Mouse (Mus musculus) liver, postnatal 0 days (tissue): ENCODE data around the gene Bmp7. TPM values are rescaled to one million over a fixed set of nuclear protein-coding genes. Genes with fewer than 3 reads are reported as not detected.

Experiments
- ATAC-seq: fragments of 200-750 bp; cut with Nextera tagmentation; 2 replicates; pipeline ENCODE4 v1.8.0; 2017; ENCODE audit warnings: mild to moderate bottlenecking, moderate library complexity
- DNase-seq: peaks from one replicate; pipeline ENCODE4 v3.0.0-alpha.2; 2016
- H3K27ac ChIP-seq: fragments of 300-500 bp; sonication (generic); 2 replicates; pipeline ENCODE4 v1.5.1; 2014; ENCODE audit warnings: antibody characterized with exemption, moderate library complexity, mild to moderate bottlenecking, low read depth
- H3K27me3 ChIP-seq: fragments of 300-500 bp; sonication (generic); 2 replicates; pipeline ENCODE4 v1.6.1; 2014; ENCODE audit warnings: low read length, control low read depth, mixed read lengths; ENCODE audit not compliant: insufficient read depth
- H3K36me3 ChIP-seq: fragments of 300-500 bp; sonication (generic); replicated peaks from 2 replicates; pipeline ENCODE4 v1.6.1; 2014; ENCODE audit warnings: mild to moderate bottlenecking, control low read depth, low read length, moderate library complexity, mixed read lengths; ENCODE audit not compliant: insufficient read depth
- H3K4me1 ChIP-seq: fragments of 300-500 bp; sonication (generic); 2 replicates; pipeline ENCODE4 v1.6.1; 2014; ENCODE audit warnings: antibody characterized with exemption, mild to moderate bottlenecking, control low read depth; ENCODE audit not compliant: insufficient read depth
- H3K4me2 ChIP-seq: fragments of 300-500 bp; sonication (generic); 2 replicates; pipeline ENCODE4 v1.6.1; 2014; ENCODE audit warnings: low read depth, mild to moderate bottlenecking, low read length, moderate library complexity, mixed read lengths
- H3K4me3 ChIP-seq: fragments of 300-500 bp; sonication (generic); 2 replicates; pipeline ENCODE4 v1.5.1; 2014; ENCODE audit warnings: low read depth, low read length
- H3K9ac ChIP-seq: fragments of 300-500 bp; sonication (generic); replicated peaks from 2 replicates; pipeline ENCODE4 v1.6.1; 2014; ENCODE audit warnings: mild to moderate bottlenecking, moderate library complexity
- H3K9me3 ChIP-seq: fragments of 300-500 bp; sonication (generic); 2 replicates; pipeline ENCODE4 v1.6.1; 2016; ENCODE audit warnings: mild to moderate bottlenecking, control low read depth, low read length, mixed read lengths
- CTCF ChIP-seq: sonication (generic); IDR thresholded peaks from 2 replicates; pipeline ENCODE4 v1.5.1; 2016; ENCODE audit warnings: antibody characterized with exemption, low read depth
- EP300 ChIP-seq: IDR thresholded peaks from 2 replicates; pipeline ENCODE4 v1.6.1; 2016; ENCODE audit warnings: antibody characterized with exemption, low read depth, mild to moderate bottlenecking
- WGBS: fragments of 180-500 bp; shearing (Covaris S2); extraction: QIAGEN DNeasy Blood & Tissue Kit; methylation state at CpG from one replicate; pipeline ENCODE4 v1.1.7; 2014; ENCODE audit not compliant: insufficient replicate concordance; 5-methylcytosine and 5-hydroxymethylcytosine counted together
- polyA plus RNA-seq: library from polyadenylated mRNA; unstranded; fragments of >200 nt; fragmentation: Nextera tagmentation; extraction: Ambion mirVana; gene quantifications from 2 replicates; pipeline ENCODE4 v1.2.1, GENCODE M21; 2015

The Bmp7 gene
- polyA plus RNA-seq, 1 experiment from 2014 or later: 0.32 TPM

- no peaks in the 10 kb centered on the region for H3K36me3 ChIP-seq
- TF ChIP-seq EP300 (no peak), CTCF (no peak)
- DNase-seq (no peak), ATAC-seq (no peak)
- H3K4me3 ChIP-seq: no peak overlapping the region
- H3K9me3 ChIP-seq: no peaks in the 10 kb centered on the region
- WGBS: 11% methylated on average over 34 of the region's 34 CpGs
- H3K4me2 ChIP-seq: peak overlapping the region; percentile 19; the same call in 1 of the 2 replicates
- H3K4me1 ChIP-seq: peaks cover 13% of the 10 kb centered on the region; the same call in 1 of the 2 replicates
- H3K27ac ChIP-seq: no peak overlapping the region
- no peak overlapping the region for H3K9ac ChIP-seq
- peaks cover 56% of the 10 kb centered on the region for H3K27me3 ChIP-seq
Observed at GRCm38 (mm10) chr2:172933631-172934419, 6.3 kb downstream of the Bmp7 start.

DNA sequence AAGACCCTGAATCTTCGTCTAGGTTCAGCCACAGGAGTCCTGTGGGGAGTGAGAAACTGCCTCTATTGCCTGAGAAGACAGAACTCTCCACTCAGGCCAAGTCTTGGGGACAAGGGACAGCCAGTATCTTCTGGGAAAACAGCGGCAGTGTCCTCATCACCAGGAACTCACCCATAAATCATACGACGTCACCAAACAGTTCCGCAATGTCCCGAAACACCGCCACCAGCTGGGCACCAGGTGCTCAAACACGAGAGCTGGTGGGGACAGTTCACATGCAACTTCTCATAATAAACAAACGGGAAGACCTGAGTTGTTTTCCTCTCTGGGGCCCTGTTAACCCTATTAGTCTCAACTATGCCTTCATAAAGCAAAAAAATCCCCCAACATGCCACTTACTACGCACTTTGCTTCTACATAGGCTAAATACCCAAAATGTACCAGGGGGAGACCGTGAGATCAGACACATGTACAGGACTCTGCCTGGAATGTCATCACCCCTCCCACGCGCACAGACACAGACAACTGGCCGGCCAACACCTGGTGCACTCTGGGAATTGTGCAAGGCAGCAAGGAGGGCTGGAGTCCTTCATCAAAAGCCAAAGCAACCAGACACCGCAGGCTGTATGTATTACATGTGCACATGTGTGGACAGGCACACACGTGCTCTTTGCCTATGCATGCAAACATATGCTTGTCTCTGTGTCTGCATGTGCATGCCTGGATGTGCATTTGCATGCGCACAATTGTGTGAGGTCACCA is 8.8 kb downstream of the Bmp7 start:
- WGBS: 71% methylated on average over 17 of the region's 17 CpGs
- no peak overlapping the region for H3K9ac ChIP-seq
- H3K4me2 ChIP-seq: no peak overlapping the region
- TF ChIP-seq CTCF (no peak), EP300 (no peak)
- ATAC-seq (no peak), DNase-seq (no peak)
- no peaks in the 10 kb centered on the region for H3K36me3 ChIP-seq
- peaks cover 32% of the 10 kb centered on the region for H3K27me3 ChIP-seq
- H3K4me1 ChIP-seq: peaks cover 13% of the 10 kb centered on the region; the same call in 1 of the 2 replicates
- H3K27ac ChIP-seq: no peak overlapping the region
- H3K9me3 ChIP-seq: no peaks in the 10 kb centered on the region
- H3K4me3 ChIP-seq: no peak overlapping the region

GRCm38 (mm10) chr2:172929905-172930436 is 10.2 kb downstream of the Bmp7 start:
- Histone ChIP-seq H3K36me3 (no peaks in the 10 kb centered on the region), H3K4me2 (no peak overlapping the region), H3K4me1 (peaks cover 9% of the 10 kb centered on the region; the same call in 1 of the 2 replicates), H3K4me3 (no peak overlapping the region), H3K9ac (no peak overlapping the region), H3K9me3 (no peaks in the 10 kb centered on the region), H3K27ac (no peak overlapping the region), H3K27me3 (peaks cover 23% of the 10 kb centered on the region)
- WGBS: 77% methylated on average over 14 of the region's 14 CpGs
- DNase-seq (no peak), ATAC-seq (no peak)
- TF ChIP-seq CTCF: no peak
- TF ChIP-seq EP300: no peak

DNA sequence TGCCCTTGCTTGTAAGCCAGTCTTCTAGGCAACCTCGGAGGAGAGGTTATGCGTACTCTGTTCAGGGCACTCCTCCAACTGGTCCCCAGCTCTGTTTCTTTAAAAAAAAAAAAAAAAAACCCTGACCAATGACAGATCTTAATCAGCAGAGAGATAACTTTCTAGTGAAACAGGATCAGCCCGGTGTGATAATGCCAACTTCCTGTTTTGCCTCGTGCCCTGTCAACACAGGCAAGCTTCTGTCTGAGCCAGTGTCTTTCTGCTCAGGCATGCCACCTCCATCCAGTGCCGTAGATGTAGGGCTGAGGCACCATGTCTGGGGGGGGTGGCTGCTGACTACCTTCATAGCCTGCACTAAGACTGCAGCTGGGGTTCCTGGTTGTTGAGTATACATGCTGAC is 12.5 kb downstream of the Bmp7 start:
- Histone ChIP-seq H3K4me3 (no peak overlapping the region), H3K9me3 (no peaks in the 10 kb centered on the region), H3K27me3 (peaks cover 2% of the 10 kb centered on the region; the same call in 1 of the 2 replicates), H3K4me2 (no peak overlapping the region), H3K4me1 (no peaks in the 10 kb centered on the region), H3K27ac (no peak overlapping the region), H3K9ac (no peak overlapping the region), H3K36me3 (no peaks in the 10 kb centered on the region)
- no peak for DNase-seq
- WGBS: 47% methylated on average over 5 of the region's 5 CpGs
- ATAC-seq: no peak
- TF ChIP-seq EP300 (no peak), CTCF (no peak)

- WGBS: 70% methylated on average over 4 of the region's 4 CpGs
- no peak for ATAC-seq
- TF ChIP-seq CTCF: no peak
- no peak for TF ChIP-seq EP300
- Histone ChIP-seq H3K4me1 (no peaks in the 10 kb centered on the region), H3K4me2 (no peak overlapping the region), H3K9me3 (no peaks in the 10 kb centered on the region), H3K9ac (no peak overlapping the region), H3K27ac (no peak overlapping the region), H3K27me3 (no peaks in the 10 kb centered on the region), H3K4me3 (no peak overlapping the region), H3K36me3 (no peaks in the 10 kb centered on the region)
- DNase-seq: no peak
Observed at GRCm38 (mm10) chr2:172926311-172926710, 13.8 kb downstream of the Bmp7 start.

GRCm38 (mm10) chr2:172924961-172925360 is 15.2 kb downstream of the Bmp7 start:
- no peak overlapping the region for H3K27ac ChIP-seq
- H3K9ac ChIP-seq: no peak overlapping the region
- DNase-seq: no peak
- WGBS: 64% methylated on average over 6 of the region's 6 CpGs
- H3K36me3 ChIP-seq: no peaks in the 10 kb centered on the region
- no peak overlapping the region for H3K4me2 ChIP-seq
- no peaks in the 10 kb centered on the region for H3K27me3 ChIP-seq
- no peaks in the 10 kb centered on the region for H3K4me1 ChIP-seq
- H3K9me3 ChIP-seq: no peaks in the 10 kb centered on the region
- H3K4me3 ChIP-seq: no peak overlapping the region
- no peak for ATAC-seq
- TF ChIP-seq CTCF (no peak), EP300 (no peak)
